Mouse (Mus musculus): ENCODE data around the gene Rsbn1. TPM values are rescaled to one million over a fixed set of nuclear protein-coding genes. Genes with fewer than 3 reads are reported as not detected.
A peak's percentile ranks its signal among the peaks of the same experiment; 100 is the strongest.

Rsbn1 gene
- total RNA-seq, 1 experiment from 2014 or later: 47.0 TPM

DNA sequence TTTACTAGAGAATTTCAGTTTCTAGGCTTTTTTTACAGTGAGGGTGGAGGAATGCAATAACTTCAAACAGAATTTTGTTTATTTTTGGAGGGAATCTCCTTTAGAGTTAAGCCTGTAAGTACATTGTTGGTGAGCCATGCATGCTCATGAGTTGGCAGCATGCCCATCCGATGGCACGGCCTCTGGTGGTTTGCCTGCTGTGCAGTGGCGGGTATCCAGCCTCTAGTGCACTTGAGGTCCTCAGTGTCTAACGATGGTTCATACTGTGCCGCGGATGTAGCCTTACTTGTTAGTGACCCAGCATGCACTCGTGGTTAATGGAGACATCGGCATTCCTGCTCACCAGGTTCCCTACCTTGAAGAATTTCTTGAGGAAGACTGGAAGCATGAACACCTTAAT is 93.6 kb downstream of the Rsbn1 start:
- ATAC-seq (replicated peaks in 1 of 2; ENCODE audit: insufficient read depth in 1 of 2, low FRiP score in 2 of 2, low TSS enrichment in 1 of 2, low read depth in 1 of 2, poor library complexity in 2 of 2, severe bottlenecking in 2 of 2): no peak

DNA sequence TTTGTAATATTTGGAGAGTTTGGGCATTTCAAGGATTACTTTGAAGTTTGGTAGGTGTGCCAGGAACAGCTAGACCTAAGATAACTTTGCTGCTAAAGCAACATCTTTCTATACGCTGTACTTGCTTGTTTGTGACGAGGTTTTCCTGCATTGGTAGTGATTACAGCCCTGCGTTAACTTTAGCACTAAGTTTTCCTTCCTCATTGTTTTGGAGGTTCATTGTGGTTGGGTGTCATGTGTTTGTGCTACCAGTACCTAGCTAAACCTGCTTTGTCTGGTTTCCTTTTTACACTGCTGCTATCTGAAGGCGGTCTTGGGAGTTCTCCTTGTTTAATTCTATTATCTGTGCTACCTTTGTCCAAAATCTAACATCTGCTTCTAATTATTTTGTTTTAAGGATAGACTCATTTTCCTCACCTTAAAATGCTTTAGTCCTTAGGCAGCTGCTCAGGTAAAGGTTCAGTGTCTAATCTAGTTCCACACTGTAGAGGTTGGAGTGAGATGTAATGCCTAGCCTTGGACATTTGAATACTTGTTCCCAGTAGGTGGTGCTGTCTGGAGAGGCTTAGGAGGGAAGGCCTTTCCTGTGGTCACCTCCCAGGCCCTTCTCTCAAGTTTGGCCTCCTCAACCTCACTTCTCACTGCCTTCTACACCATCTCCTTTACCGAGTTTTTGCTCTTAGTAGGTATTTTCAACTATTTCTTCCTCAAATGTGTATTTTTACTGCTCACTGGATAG is 96.2 kb downstream of the Rsbn1 start:
- ATAC-seq (replicated peaks in 1 of 2; ENCODE audit: insufficient read depth in 1 of 2, low FRiP score in 2 of 2, low TSS enrichment in 1 of 2, low read depth in 1 of 2, poor library complexity in 2 of 2, severe bottlenecking in 2 of 2): peak; percentile 40 to 74; a peak in 2 of 4 replicates

DNA sequence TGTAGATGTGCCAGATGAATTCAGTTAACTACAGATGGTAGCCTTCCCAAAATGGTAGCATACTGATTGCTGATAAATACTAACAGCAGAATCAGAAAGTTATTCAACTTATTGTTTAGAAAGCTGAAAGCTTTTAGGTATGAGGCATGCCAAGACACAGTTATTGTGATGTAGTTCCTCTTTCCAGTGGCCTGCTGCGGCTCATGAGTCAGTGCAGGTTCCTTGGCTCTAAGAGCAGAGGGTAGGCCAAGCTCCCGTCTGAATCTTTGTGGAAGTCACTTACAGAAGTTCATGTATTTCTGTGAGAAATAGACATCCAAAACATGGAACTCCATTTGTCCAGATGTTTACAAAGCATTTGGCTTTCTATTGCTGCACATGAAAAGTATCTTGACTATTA is 98.1 kb downstream of the Rsbn1 start:
- ATAC-seq (replicated peaks in 1 of 2; ENCODE audit: insufficient read depth in 1 of 2, low FRiP score in 2 of 2, low TSS enrichment in 1 of 2, low read depth in 1 of 2, poor library complexity in 2 of 2, severe bottlenecking in 2 of 2): peak; percentile 79 to 82

Other genes with a start within 250 kb of the Rsbn1 start
- 0.88 and 3.1 TPM in 2 replicates for gene Olfml3, start 176.1 kb upstream of the Rsbn1 start, total RNA-seq (2017)
- not detected in 2 replicates for gene Gm10964, start 174.8 kb upstream of the Rsbn1 start, total RNA-seq (2017)
- gene Hipk1, start 122.6 kb upstream of the Rsbn1 start, total RNA-seq (2017): 105 and 128 TPM in 2 replicates
- 15.2 and 17.4 TPM in 2 replicates for gene Dclre1b, start 104.7 kb upstream of the Rsbn1 start, total RNA-seq (2017)
- gene Ap4b1, start 104.6 kb upstream of the Rsbn1 start, total RNA-seq (2017): 21.6 and 28.6 TPM in 2 replicates
- 0.94 TPM in 1 of 2 replicates, not detected in the other for gene Gm43064, start 104.5 kb upstream of the Rsbn1 start, total RNA-seq (2017)
- gene Bcl2l15, start 81.5 kb upstream of the Rsbn1 start, total RNA-seq (2017): 0.50 TPM in 1 of 2 replicates, not detected in the other
- gene Ptpn22, start 54.3 kb upstream of the Rsbn1 start, total RNA-seq (2017): 57.9 and 65.8 TPM in 2 replicates
- gene Phtf1, start 54.0 kb downstream of the Rsbn1 start, total RNA-seq (2017): 39.2 and 42.7 TPM in 2 replicates

All from hematopoietic stem cell, adult 5-6 weeks (primary cell).